Mouse (Mus musculus): ENCODE data around the gene Acta1. TPM values are rescaled to one million over a fixed set of nuclear protein-coding genes. Genes with fewer than 3 reads are reported as not detected.

Gene Acta1
- total RNA-seq, 4 experiments from 2014 or later, result 9.2 to 24.8 (median 18.0) TPM

DNA sequence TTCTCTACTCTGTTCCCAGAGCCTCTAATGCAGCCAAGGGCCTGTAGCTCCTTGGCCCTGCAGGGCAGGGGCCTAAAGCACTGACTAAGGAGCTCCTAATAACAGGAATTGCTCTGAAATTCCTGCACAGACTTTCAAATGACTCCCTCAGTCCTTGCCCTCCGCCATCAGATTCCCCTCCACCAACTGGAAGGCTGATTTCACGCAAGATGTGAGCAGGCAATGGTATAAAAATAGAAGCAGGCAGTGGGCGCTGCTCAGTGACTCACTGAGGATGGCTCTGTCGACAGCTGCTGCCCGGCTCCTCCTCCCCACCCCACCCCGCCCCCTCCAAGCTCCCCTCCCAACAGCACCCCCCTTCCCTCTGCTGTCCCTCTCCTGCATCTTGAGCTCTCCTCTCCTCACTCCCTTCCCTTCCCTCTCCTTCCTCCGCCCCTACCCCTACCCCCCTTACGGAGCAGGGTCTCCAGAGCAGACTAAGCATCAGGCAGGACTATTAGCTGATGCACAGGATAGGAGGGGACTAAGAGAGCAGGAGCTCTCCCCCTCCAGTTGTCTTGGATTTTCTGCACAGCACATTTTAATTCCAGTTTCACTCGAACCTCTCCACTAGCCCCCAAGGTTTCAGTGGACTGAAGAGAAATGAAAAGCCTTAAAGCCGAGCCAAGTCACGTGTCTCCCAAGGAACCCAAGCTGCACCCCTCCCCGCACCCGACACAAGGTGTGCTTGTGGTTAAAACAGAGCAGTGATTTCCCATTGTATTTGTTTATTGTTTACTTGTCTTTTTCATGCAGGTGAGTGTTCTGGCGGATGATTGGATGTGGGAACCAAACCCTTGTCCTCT, 9.6 kb downstream of the Acta1 start:
- DNase-seq (ENCODE audit: low spot score in 2 of 2), result peak in 1 of 2 experiments; percentile 90

DNA sequence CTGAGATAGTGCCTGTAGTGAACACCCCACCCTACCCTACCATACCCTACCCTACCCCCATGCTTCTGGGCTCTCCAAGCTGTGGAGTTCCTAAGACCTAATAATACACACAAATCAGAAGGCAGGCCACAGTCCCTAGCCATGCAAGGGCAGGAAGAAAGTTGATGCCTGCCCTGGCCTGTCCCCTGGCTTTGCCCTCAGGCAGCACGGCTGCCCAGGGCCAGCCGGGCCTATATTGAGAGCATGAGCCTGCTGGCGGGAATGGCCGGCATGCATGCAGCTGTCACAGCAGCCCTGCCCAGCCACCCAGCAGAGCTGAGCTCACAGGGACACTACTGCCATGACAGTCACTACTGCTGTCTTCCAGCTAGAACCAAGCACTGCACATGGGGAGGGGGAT, 11.5 kb downstream of the Acta1 start:
- DNase-seq (ENCODE audit: low spot score in 2 of 2), result no peak

DNA sequence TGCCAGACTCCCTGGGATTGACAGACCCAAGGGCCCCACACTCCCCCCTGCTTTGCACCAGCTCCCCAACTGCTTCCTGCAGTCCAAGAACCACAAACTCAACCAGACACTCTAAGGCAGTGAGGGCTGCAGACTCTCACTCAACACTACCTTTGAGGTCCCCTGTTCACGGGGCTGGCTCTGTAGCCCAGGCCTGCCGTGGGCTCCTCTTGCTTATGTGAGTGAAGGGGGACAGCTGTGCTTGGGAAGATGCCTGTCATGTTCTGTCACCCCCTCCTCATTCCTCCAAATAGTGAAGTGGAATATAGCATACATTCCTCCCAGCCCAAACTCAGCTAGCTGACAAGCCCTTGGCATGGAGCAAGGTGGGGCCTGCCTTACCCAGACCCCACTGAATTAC, 12.1 kb downstream of the Acta1 start:
- no peak for DNase-seq (ENCODE audit: low spot score in 2 of 2)

DNA sequence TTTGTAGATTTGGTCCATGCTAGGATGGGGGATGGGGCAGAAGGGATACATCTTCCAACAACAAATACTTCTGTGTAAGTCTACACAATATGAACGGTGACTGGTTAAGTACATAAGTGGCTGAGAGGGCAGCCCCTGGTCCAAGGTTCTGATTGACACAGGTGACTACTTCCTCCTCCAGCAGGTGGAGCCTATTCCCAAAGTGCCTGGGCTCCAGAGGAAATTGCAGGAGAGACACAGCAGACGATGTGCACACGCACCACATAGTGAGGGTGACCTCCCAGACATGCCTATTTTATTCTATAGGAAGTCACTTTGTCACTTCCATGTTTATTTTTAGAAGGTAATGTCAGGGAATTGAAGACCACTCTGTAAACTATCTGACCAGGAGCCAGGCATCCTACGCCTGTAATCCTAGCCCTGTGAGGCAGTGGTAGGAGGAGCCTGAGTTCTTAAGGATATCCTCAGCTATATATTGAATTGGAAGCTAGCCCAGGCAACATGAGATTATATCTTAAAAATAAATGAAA, 13.7 kb downstream of the Acta1 start:
- no peak for DNase-seq (ENCODE audit: low spot score in 2 of 2)

DNA sequence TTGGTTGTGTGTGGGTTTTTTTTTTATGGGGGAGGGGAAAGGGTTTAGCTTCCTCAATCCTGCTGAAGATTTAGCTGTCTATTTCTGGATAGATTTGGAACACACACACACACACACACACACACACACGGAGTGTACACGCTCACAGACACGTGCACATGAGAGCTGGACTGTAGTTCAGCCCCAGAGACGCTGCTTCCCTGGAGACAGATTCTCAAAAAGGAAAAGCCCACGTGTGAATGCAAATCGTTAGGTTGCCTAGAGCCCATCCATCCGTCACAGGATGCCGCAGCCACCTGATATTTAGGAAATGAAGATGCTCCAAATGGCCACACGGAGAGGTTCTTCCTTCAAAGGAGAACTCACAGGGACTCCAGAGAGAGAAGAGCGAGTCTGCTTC, 14.3 kb downstream of the Acta1 start:
- DNase-seq (ENCODE audit: low spot score in 2 of 2), result peak; percentile 45 to 92

DNA sequence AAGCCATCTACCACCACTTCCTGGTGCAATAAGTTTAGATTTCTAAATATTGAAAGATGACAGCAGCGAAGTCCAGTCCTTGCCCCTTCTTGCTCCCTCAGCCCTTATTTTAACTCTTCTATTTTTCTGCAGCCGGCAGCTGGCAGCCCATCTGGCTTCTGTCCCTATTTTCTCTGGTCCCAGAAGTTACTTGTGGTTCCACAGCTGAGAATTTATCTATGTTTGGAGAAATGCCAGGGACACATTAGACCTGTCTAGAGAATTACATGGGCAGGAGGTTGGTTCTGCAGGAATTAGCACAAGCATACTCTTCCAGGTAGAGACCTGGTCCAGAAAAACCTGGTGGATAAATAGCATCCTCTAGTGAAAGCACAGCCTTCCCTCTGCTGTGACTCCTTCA, 16.7 kb downstream of the Acta1 start:
- DNase-seq (ENCODE audit: low spot score in 2 of 2), result no peak

DNA sequence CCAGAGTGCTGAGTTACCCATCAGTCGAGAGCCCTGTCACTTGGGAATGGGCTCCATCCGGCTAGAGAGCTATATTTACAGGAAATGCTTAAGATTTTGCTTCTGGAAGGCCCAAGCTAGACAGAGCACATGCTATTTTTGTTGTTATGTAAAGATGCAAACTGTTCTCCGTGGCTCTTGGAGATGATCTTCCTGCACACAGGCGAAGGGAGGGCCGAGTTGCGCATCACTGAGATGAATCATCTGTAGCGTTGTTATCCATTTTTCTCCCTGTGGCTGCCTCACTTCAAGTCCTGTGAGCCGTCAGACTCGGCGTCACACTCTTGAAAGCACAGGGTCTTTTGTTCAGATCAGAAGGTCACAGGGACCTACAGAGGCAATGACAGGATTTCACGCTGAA, 20.2 kb downstream of the Acta1 start:
- peak in 1 of 2 experiments; percentile 75 for DNase-seq (ENCODE audit: low spot score in 2 of 2)

DNA sequence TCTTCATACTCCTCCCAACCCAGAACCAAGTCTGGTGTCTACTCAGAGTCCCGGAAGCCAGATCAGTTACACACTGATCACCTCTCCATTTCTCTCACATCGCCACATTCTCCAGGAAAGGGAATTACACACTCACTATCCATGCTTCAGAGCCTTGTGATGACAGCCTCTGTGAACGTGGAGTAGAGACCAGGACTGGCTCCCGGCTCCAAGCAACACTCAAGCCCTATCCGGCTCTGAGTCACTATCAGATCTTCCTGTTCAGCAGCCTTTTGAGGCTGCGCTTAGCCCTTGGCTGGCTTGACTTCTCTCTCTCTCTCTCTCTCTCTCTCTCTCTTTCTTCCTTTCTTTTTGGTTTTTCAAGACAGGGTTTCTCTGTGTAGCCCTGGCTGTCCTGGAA, 21.2 kb downstream of the Acta1 start:
- DNase-seq (ENCODE audit: low spot score in 2 of 2), result no peak

DNA sequence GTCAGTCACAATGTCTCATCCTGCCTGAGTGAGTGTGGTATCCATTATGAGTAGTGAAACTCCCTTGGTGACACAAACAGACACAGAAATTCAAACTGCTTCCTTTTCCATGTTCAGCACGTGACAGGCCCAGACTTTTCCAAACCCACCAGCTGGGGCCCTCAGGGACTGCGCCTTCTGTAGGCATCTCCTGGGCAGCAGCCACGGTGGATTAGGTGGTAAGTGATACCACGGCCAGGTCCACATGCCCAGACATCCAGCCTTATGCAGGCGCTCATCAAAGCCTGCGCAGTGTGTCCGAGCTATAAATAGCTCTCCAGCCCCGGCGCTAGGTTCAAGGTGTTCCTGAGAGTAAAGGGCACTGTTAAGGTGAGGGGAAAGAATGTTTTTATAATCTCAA, 22.5 kb downstream of the Acta1 start:
- DNase-seq (ENCODE audit: low spot score in 2 of 2), result no peak

DNA sequence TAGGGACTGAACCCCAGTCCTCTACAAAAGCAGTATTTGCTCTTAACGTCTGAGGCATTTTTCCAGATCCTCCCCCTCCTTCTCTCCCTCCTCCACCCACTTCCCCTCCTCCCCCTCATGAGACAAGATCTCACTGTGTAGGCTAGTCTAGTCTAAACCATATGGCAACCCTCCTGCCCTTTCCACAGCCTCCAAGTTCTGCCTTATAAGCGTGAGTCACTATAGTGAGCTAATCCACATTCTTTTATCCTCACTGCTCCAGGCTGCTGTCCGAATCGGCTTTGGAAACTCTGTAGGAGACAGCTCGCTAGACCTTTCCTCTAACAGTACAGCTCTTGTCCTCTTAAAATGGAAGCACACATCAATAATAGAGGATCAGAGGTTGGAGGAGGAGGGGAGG, 27.6 kb downstream of the Acta1 start:
- no peak for DNase-seq (ENCODE audit: low spot score in 2 of 2)

DNA sequence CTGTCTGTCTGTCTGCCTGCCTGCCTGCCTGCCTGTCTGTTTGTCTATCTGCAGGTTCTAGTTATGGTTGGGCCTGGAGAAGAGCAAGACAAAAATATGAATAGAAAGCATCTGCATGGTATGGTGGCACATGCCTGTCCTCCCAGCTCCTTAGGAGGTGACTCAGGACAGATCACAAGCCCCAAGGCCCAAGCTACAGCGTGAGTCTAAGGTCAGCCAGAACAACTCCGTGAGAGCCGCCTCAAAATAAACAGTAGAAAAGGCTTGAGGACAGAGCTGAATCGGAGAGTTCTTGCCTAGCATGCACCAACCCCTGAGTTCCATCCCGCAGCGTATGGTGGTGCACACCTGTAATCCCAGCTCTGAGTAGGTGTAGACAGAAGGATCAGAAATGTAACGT, 28.8 kb downstream of the Acta1 start:
- no peak for DNase-seq (ENCODE audit: low spot score in 2 of 2)

DNA sequence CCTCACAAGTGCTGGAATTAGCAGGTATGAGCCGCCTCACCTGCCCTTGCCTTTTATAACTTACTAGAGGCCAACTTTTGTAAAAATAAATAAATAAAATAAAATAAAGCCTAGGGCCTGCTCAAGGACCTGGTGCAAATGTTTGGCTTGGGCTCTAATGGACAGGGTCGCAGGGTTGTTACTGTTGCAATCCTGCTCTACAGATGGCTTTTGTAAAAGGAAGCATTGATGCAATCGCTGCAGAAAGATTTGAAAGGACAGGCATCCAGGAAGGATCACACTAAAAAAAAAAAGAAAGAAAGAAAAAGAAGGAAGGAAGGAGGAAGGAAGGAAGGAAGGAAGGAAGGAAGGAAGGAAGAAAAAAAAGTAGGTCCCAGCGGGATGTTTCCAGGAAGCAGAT, 34.2 kb downstream of the Acta1 start:
- DNase-seq (ENCODE audit: low spot score in 2 of 2), result no peak

DNA sequence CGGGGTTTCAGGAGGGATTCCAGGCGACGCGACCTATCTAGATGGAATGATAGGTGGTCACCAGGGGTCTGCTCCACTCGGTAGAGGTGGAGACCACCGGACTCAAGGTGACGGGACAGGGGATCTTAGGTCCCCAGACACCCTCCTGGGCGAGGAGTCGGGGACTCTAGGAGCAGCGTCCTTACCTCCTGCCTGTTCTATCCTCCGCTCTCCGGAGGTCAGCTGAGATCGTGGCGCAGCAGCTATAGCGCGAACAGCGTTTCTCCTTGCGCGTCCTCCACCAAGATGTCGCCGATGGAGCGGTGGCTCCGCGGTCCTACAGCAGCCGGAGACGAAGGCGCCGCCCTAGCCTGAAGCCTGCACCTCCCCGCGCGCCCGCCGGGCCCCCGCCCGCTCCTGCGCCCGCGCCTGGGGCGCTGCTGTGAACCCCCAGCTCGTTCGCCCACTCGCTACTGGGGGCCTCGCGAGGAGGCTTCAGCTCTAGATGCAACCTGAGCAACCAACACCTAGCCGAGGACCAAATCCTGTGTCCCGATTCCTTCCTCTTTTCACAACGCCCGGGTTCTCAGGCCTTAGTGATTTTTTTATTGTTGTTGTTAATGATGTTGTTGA, 34.8 kb downstream of the Acta1 start, which contains the start of gene Ccsap:
TSS of gene Ccsap (minus strand) at position 562 of the 612 bp plus-strand sequence.
- DNase-seq (ENCODE audit: low spot score in 2 of 2), result peak; percentile 64 to 73

DNA sequence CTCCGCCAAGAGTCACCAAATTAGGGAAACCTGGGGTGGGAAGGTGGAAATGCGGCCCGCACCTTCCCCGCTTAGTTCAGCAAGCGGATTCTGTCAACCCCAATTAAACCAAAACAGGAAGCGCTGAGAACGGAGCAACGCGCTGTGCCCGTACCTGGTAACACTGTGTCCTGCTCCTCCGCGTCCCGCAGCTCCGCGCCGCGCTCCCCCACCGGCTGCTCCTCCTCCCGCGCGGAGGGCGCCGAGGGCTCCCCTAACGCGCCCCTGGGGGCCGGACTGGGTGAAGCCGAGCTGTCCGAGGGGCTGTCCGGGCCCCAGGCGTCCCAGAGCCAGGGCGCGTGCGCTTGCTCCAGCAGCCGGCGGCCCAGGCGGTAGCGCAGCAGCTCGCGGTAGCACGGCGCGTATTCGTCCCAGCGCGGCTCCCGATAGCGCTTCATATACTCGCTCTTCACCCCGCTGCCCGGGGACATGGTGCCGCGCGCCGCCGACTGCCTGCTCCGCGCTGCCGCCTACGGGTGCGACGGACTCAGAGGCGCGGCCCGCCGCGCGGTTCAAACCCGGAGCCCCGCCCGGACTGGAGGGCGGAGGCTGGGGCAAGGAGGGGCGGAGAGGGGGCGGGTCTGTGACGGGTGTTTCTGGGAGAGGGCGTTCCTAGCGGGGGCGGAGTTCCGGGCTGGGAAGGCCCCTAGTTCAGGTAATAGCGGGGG, 35.5 kb downstream of the Acta1 start:
- peak; percentile 78 to 91 for DNase-seq (ENCODE audit: low spot score in 2 of 2)

DNA sequence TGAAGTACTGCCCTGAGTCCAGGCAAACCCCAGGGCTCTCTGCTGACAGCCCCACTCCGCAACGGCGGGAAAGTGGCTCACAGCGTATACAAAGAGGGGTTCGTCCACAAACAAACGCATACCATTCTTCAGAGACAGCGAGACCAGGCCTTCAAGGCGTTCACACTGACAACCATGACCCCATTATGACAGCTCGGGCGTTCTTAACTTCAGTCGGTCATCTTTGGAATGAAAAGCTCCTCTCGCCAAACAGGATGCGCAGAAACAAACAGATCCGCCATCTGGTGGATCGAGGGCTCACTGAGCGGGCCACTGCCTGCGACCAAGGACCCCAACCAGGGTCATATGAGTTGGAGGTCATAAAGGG, 36.0 kb downstream of the Acta1 start:
- no peak for DNase-seq (ENCODE audit: low spot score in 2 of 2)

DNA sequence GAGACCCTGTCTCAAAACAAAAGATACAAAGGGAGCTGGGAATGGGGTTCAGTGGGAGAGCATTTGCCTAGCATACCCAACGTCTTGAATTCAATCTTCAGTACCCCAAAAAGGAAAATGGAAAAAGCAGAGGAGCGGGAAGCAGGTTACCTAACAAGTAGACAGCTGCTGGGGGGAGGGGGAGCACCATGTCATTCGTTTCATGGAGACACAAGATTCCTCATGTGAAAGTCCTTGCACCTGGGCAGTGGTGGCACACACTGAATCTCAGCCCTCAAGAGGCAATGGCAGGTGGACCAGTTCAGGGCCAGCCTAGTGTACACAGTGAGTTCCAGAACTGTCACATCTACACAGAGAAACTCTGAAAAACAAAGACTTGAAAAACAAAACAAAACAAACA, 37.2 kb downstream of the Acta1 start:
- DNase-seq (ENCODE audit: low spot score in 2 of 2), result no peak

DNA sequence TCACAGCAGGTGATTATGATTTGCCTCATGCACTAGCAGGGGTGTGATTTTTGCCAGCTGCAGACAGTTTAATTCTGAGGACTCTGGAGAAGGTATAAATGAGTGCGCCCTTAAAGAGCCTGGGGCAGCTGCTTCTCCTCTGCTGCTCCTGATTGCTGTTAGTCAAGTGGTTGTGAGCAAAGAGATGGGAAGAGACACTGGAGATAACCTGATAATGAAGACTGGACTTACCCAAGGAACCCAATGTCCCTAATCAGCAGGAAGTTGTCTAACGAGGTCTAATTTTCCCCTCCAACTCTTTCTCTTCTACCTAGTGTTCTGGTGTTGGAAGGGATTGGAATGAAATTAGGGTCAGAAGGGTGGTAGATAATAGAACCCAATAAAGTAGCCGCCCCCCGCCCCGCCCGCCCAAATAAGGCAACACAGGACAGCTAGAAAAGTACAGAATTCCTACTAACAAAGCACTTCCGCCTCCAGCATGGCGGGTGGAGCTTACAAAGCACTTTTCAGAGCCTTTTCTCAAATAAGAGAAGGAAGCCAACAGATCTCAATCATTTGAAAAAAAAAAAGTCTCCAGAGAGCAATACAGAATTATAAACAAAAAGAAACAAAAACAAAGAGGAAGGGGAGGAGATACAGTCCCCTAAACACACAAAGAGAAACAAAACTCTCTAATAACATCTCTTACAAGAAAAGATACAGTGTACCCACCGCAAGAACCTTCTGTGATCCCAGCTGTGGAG, 39.6 kb downstream of the Acta1 start:
- DNase-seq (ENCODE audit: low spot score in 2 of 2), result no peak

DNA sequence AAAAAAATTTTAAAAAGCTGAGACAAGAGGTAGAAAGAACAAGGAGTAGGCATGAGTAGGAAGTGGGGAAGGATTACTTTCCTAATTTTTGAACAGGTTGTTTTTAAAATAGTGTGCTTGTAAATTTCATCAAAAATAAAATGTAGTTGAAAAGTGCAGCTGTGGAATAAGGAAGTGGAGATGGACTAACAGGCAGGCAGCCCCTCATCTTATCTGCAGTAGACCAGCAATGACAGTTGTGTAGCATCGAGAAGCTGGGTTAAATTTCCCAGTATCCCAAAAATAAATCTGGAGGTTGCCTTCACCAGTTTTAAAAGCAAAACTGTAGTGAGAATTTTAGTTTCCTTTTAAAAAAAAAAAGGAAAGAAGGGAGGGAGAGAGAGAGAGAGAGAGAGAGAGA, 40.3 kb downstream of the Acta1 start:
- DNase-seq (ENCODE audit: low spot score in 2 of 2), result no peak

DNA sequence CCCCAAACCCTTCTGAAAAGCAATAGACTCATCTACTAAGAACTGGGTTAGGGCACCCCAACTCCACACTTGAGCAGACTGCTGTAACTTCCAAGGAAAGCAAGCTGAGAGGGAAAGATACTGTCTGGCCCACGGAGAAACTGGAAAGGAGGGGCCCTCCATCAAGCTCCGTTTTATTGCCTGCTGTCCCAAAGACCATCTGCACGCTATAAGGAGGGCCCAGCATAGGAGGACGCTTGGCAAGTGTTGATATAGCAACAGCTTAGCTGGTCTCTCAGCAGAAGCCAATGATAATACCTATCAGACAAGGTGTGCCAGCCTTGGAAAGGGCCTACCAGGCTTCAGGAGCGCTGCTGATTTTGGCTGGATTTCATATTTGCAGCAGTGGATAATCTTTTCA, 43.0 kb downstream of the Acta1 start:
- no peak for DNase-seq (ENCODE audit: low spot score in 2 of 2)

DNA sequence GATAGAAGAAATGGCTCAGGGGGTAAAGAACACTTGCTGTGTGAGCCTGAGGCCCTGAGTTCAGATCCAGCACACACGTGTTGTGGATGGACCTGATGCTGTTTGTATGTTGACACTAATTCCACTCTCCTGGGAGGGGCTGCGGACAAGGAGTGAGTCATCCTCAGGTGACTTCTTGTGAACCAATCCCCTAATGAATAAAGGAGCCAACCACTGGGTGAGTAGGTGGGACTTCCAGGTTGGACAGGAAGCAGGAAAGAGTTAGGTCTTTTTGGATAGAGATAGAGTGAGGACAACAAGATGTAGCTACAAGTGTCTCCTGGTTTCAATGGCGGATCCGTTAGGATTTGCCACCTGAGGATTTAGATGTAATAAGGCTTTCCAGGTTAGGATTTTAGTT, 45.2 kb downstream of the Acta1 start:
- no peak for DNase-seq (ENCODE audit: low spot score in 2 of 2)

DNA sequence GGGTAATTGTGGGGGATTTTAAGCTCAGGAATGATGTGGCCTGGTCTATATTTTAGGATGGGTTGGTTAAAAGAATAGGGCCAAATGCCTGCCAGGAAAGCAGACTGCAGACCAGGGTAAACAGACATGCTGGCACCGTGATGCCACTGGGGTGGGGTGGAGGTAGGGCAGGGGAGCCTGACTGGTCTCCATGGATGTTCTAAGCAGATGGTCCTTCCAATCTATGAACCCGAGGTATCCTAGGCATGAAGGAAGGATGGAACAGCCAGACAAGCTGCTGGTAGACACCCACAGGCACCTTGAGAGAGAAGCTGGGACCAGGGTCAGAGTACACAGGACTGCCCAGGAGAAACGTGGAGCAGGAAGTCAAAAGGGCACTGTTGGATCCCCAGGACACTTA, 47.0 kb downstream of the Acta1 start:
- DNase-seq (ENCODE audit: low spot score in 2 of 2), result no peak

DNA sequence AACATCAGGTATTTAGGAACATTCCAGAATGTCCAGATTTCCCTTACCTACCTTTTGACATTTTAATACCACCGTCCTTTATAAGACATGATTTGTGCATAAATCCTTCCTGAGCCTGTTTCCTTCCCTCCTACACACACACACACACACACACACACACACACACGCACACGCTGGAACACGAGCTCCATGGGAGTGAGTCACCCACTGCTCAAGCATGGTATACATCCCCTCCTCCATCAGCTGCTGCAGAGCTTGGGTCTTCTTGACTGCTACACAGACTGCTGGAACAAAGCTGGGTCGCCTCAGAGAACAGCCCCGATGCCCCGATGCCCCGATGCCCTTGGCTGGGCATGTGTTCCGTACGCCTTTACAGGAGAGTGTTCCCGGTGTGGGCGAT, 48.0 kb downstream of the Acta1 start:
- DNase-seq (ENCODE audit: low spot score in 2 of 2), result peak in 1 of 2 experiments; percentile 73
